Mouse (Mus musculus) urinary bladder, postnatal 4 days (tissue): ENCODE results near the gene Nav2.

Experiments
- DNase-seq, 2 experiments: peaks; one replicate each; pipeline ENCODE4 v3.0.0; 2021 to 2022; ENCODE audit warnings: low spot score in 2 of 2

Nav2 gene

GRCm38 (mm10) chr7:49205551-49205950, 297.0 kb downstream of the Nav2 start:
- no peak for DNase-seq

GRCm38 (mm10) chr7:49206775-49207676, 298.5 kb downstream of the Nav2 start:
- no peak for DNase-seq

GRCm38 (mm10) chr7:49209526-49209925, 301.0 kb downstream of the Nav2 start:
- no peak for DNase-seq

GRCm38 (mm10) chr7:49210721-49211120, 302.2 kb downstream of the Nav2 start:
- no peak for DNase-seq

GRCm38 (mm10) chr7:49213011-49213410, 304.5 kb downstream of the Nav2 start:
- DNase-seq = no peak

- DNase-seq = no peak
Measured at GRCm38 (mm10) chr7:49217786-49218185, 309.3 kb downstream of the Nav2 start.

GRCm38 (mm10) chr7:49225741-49226140, 317.2 kb downstream of the Nav2 start:
- no peak for DNase-seq

GRCm38 (mm10) chr7:49232969-49233368, 324.5 kb downstream of the Nav2 start:
- DNase-seq = no peak

GRCm38 (mm10) chr7:49234288-49234687, 325.8 kb downstream of the Nav2 start:
- no peak for DNase-seq

- DNase-seq = no peak
Measured at GRCm38 (mm10) chr7:49235271-49235681, 326.8 kb downstream of the Nav2 start.

GRCm38 (mm10) chr7:49235821-49236220, 327.3 kb downstream of the Nav2 start:
- DNase-seq = no peak

- no peak for DNase-seq
Measured at GRCm38 (mm10) chr7:49240461-49240860, 331.9 kb downstream of the Nav2 start.

- DNase-seq = no peak
Measured at GRCm38 (mm10) chr7:49241229-49241751, 332.8 kb downstream of the Nav2 start.

- DNase-seq = no peak
Measured at GRCm38 (mm10) chr7:49242261-49242660, 333.7 kb downstream of the Nav2 start.

GRCm38 (mm10) chr7:49243079-49243478, 334.6 kb downstream of the Nav2 start:
- DNase-seq = no peak

GRCm38 (mm10) chr7:49245537-49246239, 337.2 kb downstream of the Nav2 start:
- DNase-seq = peak; percentile 91 to 93

- no peak for DNase-seq
Measured at GRCm38 (mm10) chr7:49246240-49246578, 337.7 kb downstream of the Nav2 start.

- no peak for DNase-seq
Measured at GRCm38 (mm10) chr7:49246584-49247481, 338.3 kb downstream of the Nav2 start.

GRCm38 (mm10) chr7:49247744-49248331, 339.3 kb downstream of the Nav2 start:
- DNase-seq = peak in 1 of 2 experiments; percentile 44

- DNase-seq = no peak
Measured at GRCm38 (mm10) chr7:49248333-49249086, 340.0 kb downstream of the Nav2 start.

- no peak for DNase-seq
Measured at GRCm38 (mm10) chr7:49249462-49249861, 340.9 kb downstream of the Nav2 start.
